Mouse (Mus musculus): ENCODE measurements at regions not wholly inside any gene's neighbourhood (a gene's known extent, or its start where the extent isn't known, plus 50 kb on each side); places are given as distances from the start of the nearest gene placed in this dataset.

GRCm38 (mm10) chr8:25326257-25326656, 502.1 kb upstream of the Adam5 start:
- TF ChIP-seq CTCF (IDR thresholded peaks at IDR 0.05; ENCODE audit: control insufficient read depth, insufficient read depth, low read length) = no peak
- TF ChIP-seq POLR2A (IDR thresholded peaks at IDR 0.05; ENCODE audit: borderline replicate concordance, control insufficient read depth, low read depth, low read length) = no peak
